Mouse (Mus musculus) lung, adult 2 months (tissue): ENCODE results near the gene Lsamp.

Experiments
- CTCF ChIP-seq: fragments of 200-500 bp; IDR thresholded peaks from 2 replicates; pipeline ENCODE4 v1.5.1; 2011; ENCODE audit warnings: mild to moderate bottlenecking, low read length, control low read depth; ENCODE audit not compliant: insufficient read depth
- POLR2A ChIP-seq: fragments of 200-500 bp; IDR thresholded peaks from 2 replicates; pipeline ENCODE4 v1.6.1; 2011; ENCODE audit warnings: low read depth, mild to moderate bottlenecking, control low read depth, low read length, borderline replicate concordance; ENCODE audit errors: extremely low read depth

GRCm38 (mm10) chr16:41510915-41511552 is 1526.9 kb downstream of the Lsamp start:
- TF ChIP-seq CTCF (no peak), POLR2A (no peak)
